Mouse (Mus musculus) kidney, embryonic 16.5 days (tissue): ENCODE data around the gene Smc1a. TPM values are rescaled to one million over a fixed set of nuclear protein-coding genes. Genes with fewer than 3 reads are reported as not detected.

Experiments
- ATAC-seq: fragments of 200-750 bp; cut with Nextera tagmentation; 2 replicates; pipeline ENCODE4 v1.8.0; 2017; ENCODE audit warnings: moderate TSS enrichment; ENCODE audit not compliant: low FRiP score, low TSS enrichment
- H3K27ac ChIP-seq: fragments of 300-500 bp; sonication (generic); 2 replicates; pipeline ENCODE4 v1.5.1; 2014; ENCODE audit warnings: low read length
- H3K27me3 ChIP-seq: fragments of 300-500 bp; sonication (generic); 2 replicates; pipeline ENCODE4 v1.6.1; 2014; ENCODE audit warnings: low read length, control low read depth, mixed read lengths; ENCODE audit not compliant: insufficient read depth
- H3K36me3 ChIP-seq: fragments of 300-500 bp; sonication (generic); 2 replicates; pipeline ENCODE4 v1.6.1; 2014; ENCODE audit warnings: low read length, control low read depth, mixed read lengths; ENCODE audit not compliant: insufficient read depth
- H3K4me1 ChIP-seq: fragments of 300-500 bp; sonication (generic); 2 replicates; pipeline ENCODE4 v1.6.1; 2014; ENCODE audit warnings: low read length, control low read depth, mixed read lengths; ENCODE audit not compliant: insufficient read depth
- H3K4me2 ChIP-seq: fragments of 300-500 bp; sonication (generic); replicated peaks from 2 replicates; pipeline ENCODE4 v1.6.1; 2014; ENCODE audit warnings: low read depth, low read length
- H3K4me3 ChIP-seq: fragments of 300-500 bp; sonication (generic); 2 replicates; pipeline ENCODE4 v1.5.1; 2014; ENCODE audit warnings: mild to moderate bottlenecking, low read length
- H3K9ac ChIP-seq: fragments of 300-500 bp; sonication (generic); replicated peaks from 2 replicates; pipeline ENCODE4 v1.6.1; 2014; ENCODE audit warnings: low read length
- H3K9me3 ChIP-seq: fragments of 300-500 bp; sonication (generic); 2 replicates; pipeline ENCODE4 v1.6.1; 2016; ENCODE audit warnings: low read length, control low read depth
- WGBS: fragments of 180-500 bp; shearing (Covaris S2); extraction: QIAGEN DNeasy Blood & Tissue Kit; methylation state at CpG from one replicate; pipeline ENCODE4 v1.1.7; 2014; 5-methylcytosine and 5-hydroxymethylcytosine counted together
- polyA plus RNA-seq: library from polyadenylated mRNA; unstranded; fragments of >200 nt; fragmentation: Nextera tagmentation; extraction: Ambion mirVana; gene quantifications from 2 replicates; pipeline ENCODE4 v1.2.1, GENCODE M21; 2015

Smc1a gene
- polyA plus RNA-seq: 109 and 123 TPM in 2 replicates

DNA sequence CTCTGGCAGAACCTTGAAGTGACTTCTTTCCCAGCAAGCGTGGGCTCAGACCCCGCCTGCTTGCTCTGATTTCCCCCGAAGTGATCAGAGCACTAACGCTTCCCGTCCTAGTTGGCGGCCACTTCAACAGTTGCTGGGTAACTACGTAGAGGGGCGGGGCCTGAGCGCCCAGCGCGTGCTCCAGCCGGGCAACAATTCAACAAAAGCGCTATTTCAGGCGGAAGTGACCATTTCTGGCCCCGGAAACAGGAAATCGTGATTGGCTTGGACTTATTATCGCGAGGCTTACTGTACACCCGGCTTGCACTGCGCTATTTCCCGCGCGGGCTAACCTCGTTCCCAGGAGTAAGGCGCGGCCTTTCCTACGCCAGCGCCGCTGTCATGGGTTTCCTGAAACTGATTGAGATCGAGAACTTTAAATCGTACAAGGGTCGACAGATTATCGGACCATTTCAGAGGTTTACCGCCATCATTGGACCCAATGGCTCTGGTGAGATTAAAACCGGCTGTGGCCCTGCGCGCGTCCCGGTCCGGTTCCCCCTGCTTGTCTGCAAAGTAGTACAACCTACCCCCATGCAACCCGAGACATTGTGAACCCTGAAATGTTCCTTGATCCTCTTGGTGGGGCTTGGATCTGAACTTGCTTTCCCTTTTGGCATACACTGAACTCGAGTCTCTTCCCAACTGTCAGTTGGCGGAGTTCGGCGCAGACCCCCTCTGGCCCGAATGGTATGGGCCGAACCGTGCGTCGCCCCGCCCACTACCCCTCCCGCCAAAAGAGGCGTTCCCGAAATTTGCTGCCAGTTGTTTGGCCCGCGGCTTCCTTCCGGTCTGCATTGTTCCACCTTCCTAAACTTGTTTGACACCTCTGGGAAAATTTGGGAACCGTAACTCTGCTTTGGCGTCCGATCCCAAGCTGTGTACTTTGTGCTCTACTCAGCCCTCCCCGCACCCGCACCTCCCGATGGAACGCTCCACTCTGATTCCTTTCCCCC lies at the start of gene Smc1a, which contains the start of gene Ribc1:
Smc1a (plus strand) TSS at position 278 of the 995 bp plus-strand sequence.
Ribc1 (minus strand) TSS at position 145 of the 995 bp plus-strand sequence.
- 0 out of 2 replicates have a peak, but pooled peaks cover 3% of the 10 kb centered on the region for H3K36me3 ChIP-seq
- H3K4me2 ChIP-seq: peak within 1 kb of the TSS; percentile 65
- H3K27me3 ChIP-seq: peaks cover 14% of the 10 kb centered on the region; the same call in 1 of the 2 replicates
- H3K9ac ChIP-seq: peak within 1 kb of the TSS; percentile 76
- H3K9me3 ChIP-seq: no peaks in the 10 kb centered on the region
- H3K4me3 ChIP-seq: peak within 1 kb of the TSS; percentile 65
- peak; percentile 99 for ATAC-seq
- peaks cover 7% of the 10 kb centered on the region; the same call in 1 of the 2 replicates for H3K4me1 ChIP-seq
- WGBS: 23% methylated on average over 64 of the region's 64 CpGs
- H3K27ac ChIP-seq: peak within 1 kb of the TSS; percentile 94

DNA sequence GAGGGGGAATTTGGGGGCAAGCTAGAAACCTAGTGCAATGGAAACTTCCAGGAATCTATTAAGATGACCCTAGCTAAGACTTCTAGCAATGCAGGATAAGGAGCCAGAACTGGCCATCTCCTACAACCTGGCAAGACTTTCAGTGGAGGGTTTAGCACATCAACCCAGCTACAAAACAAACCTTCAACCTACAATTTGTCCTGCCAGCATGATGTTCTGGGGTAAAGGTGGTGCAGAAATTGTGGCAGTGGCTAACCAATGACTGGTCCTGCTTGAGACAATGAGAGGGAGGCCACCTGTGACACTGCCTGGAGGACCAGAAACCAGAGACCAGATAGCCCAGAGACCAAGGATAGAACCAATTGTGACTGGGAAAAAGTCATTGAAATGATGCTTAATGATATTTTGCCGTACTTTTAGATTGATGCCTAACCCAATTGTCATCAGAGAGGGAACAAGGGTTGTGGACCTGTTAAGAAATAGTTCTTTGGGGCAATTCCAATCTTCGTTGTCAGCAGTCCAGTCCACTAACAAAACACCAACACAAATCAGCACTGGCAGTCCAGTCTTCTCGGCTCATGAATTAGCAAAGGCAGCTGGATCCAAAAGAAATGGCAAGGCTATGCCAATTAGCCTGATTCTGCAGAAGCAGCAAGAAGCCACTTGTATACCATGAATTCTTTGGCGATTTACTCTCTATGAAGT lies 17.1 kb upstream of the Smc1a start:
- WGBS: 68% methylated on average over 4 of the region's 4 CpGs
- no peak for ATAC-seq
- Histone ChIP-seq H3K36me3 (peaks cover 6% of the 10 kb centered on the region; the same call in 1 of the 2 replicates), H3K4me3 (no peak overlapping the region), H3K27ac (no peak overlapping the region), H3K9me3 (no peaks in the 10 kb centered on the region), H3K4me1 (no peaks in the 10 kb centered on the region), H3K4me2 (no peak overlapping the region), H3K27me3 (peaks cover 44% of the 10 kb centered on the region), H3K9ac (no peak overlapping the region)

DNA sequence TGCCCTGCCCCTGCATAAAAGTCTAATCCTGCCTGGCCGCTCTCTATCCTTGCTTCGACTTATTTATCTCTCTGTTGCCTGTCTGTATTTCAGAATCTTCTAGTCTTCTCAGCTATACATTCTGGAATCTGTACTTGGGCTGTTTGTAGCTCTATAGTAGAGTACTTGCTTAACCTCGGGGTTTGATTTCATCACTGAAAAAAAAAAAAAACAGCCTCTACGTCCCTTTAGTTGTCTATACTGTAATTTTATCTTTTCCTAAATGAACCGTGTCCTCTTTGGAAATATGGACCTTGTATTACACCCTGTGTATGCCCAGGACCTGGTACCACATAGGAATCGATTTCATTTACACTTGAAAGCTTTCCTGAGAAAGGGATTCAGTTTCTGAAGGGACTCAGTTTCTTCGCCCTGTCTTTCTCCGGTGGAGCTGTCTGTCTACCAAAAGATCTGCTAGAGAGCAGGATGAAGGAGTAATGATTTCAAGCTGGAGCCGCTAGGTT lies 15.0 kb upstream of the Smc1a start:
- H3K4me2 ChIP-seq: peak overlapping the region; percentile 65
- peak overlapping the region; percentile 58 for H3K4me3 ChIP-seq
- H3K27ac ChIP-seq: no peak overlapping the region
- peak overlapping the region; percentile 47 for H3K9ac ChIP-seq
- WGBS: 44% methylated on average over 9 of the region's 9 CpGs
- H3K9me3 ChIP-seq: no peaks in the 10 kb centered on the region
- no peaks in the 10 kb centered on the region for H3K4me1 ChIP-seq
- H3K27me3 ChIP-seq: peaks cover 44% of the 10 kb centered on the region
- no peak for ATAC-seq
- peaks cover 6% of the 10 kb centered on the region; the same call in 1 of the 2 replicates for H3K36me3 ChIP-seq

DNA sequence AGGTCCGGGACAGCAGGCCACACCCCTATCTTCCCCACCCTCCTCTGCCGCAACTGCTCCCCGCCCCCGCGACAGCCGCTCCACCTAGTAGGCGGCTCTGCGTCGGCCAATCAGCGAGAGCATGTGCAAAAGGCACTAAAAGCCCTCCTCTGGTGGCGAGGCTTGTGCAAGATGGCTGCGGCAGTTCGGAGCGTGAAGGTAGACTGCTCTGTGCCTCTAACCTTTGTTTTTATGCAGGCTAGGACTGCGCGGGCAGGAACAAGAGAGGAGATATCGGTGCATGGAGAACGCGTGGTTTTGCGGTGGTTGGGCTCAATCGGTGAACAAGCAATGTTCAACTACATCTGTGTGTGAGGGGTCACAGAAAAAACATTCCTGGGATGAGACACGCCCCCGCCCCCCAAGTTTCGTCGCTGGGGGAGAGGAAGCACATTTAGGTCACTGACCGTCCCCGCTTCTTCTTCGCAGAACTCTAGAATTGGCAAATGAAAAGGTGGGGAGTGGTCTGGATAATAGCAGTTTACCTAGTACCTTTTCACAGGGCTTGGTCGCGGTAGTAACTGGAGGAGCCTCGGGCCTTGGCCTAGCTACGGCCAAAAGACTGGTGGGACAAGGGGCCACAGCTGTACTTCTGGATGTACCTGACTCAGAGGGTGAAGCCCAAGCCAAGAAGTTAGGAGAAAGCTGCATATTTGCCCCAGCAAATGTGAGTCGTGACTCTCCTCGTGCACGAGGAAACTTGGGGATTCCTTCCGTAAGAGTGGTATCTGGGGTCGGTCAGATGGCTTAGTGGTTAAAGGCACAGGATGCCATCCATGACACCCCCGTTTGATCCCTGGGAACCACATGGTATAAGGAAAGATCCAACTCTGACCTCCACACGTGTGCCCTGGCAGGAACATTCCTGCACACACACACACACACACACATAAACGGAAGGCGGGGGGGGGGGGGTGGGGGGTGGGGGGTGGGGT lies 14.2 kb upstream of the Smc1a start, which contains the start of gene Hsd17b10:
Hsd17b10 (plus strand) TSS at position 109 of the 974 bp plus-strand sequence.
- WGBS: 22% methylated on average over 38 of the region's 41 CpGs
- Histone ChIP-seq H3K9me3 (no peaks in the 10 kb centered on the region), H3K27ac (peak within 1 kb of the TSS; percentile 66), H3K9ac (peak within 1 kb of the TSS; percentile 47), H3K4me2 (peak within 1 kb of the TSS; percentile 65), H3K4me3 (peak within 1 kb of the TSS; percentile 58), H3K27me3 (peaks cover 46% of the 10 kb centered on the region), H3K4me1 (no peaks in the 10 kb centered on the region), H3K36me3 (peaks cover 6% of the 10 kb centered on the region; the same call in 1 of the 2 replicates)
- peak; percentile 98 for ATAC-seq

DNA sequence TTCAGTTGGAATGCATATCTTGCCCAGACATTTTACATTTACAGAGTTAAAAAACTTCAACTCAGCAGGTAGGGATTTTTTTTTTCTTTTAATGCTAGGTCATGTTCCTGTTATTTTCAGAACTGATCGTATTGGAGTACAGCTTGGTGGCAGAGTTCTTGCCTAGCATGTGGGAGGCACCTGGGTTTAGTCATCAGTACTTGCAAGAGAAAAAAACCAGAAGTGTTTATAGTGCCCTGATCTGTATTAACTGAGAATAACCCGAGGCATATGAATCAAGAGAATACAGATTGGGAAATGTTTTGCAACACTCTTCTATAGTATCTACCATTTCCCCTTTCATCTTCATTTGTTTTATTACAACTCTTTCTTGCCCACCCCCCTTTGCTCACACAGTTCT lies 13.4 kb upstream of the Smc1a start:
- ATAC-seq: no peak
- Histone ChIP-seq H3K4me2 (peak overlapping the region; percentile 65), H3K9ac (no peak overlapping the region), H3K36me3 (peaks cover 6% of the 10 kb centered on the region; the same call in 1 of the 2 replicates), H3K27ac (no peak overlapping the region), H3K27me3 (peaks cover 48% of the 10 kb centered on the region), H3K4me3 (peak overlapping the region; percentile 22; the same call in 1 of the 2 replicates), H3K4me1 (no peaks in the 10 kb centered on the region), H3K9me3 (no peaks in the 10 kb centered on the region)
- 68% methylated on average over 2 of the region's 2 CpGs for WGBS

DNA sequence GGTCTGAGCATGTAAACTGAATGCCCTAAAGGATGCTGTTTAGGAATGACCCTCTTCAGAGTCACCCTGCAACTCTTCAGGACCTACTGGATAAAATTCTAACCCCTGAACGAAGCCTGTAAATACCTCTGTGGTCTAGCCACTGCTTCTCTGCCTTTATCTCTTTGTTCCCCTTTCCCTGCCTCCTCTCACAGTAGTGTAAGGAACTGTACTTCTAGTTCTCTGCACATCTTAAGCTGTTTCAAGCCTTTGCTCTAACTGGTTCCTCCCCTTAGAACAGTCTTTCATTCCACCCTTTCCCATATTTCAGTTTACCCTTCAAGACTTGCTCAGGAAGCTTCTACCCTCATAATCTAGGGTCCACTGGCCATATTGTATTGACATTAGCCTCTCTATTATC lies 8.4 kb upstream of the Smc1a start:
- H3K9me3 ChIP-seq: no peaks in the 10 kb centered on the region
- peaks cover 6% of the 10 kb centered on the region; the same call in 1 of the 2 replicates for H3K36me3 ChIP-seq
- H3K9ac ChIP-seq: no peak overlapping the region
- H3K4me3 ChIP-seq: no peak overlapping the region
- peaks cover 41% of the 10 kb centered on the region for H3K27me3 ChIP-seq
- no peaks in the 10 kb centered on the region for H3K4me1 ChIP-seq
- no peak overlapping the region for H3K4me2 ChIP-seq
- no peak overlapping the region for H3K27ac ChIP-seq
- ATAC-seq: no peak
- 85% methylated on average over 1 of the region's 1 CpGs for WGBS

DNA sequence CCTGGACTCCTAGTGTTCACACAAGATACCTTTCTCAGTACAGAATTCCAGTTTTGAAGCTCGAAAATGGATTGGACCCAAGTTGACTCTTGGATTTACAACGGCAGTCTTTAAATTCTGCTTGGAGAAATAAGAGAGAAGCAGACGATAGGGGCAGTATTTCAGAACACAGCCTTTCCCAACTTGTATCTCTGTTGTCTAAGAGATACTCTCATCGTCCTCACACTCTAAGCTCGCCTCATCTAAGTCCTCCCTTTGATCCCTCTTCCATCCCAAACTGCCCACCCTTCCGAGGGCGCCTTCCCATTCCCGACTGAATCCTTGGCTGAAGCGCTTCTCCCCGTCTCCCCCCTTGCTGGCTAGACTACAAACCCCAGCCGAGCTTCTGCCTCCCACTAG lies 477 bp upstream of the Smc1a start:
- WGBS: 27% methylated on average over 11 of the region's 11 CpGs
- peak overlapping the region; percentile 65 for H3K4me3 ChIP-seq
- H3K4me2 ChIP-seq: peak overlapping the region; percentile 54
- peaks cover 14% of the 10 kb centered on the region; the same call in 1 of the 2 replicates for H3K27me3 ChIP-seq
- no peak; the same call in 1 of the 2 replicates for ATAC-seq
- H3K9me3 ChIP-seq: no peaks in the 10 kb centered on the region
- H3K36me3 ChIP-seq: 0 out of 2 replicates have a peak, but pooled peaks cover 3% of the 10 kb centered on the region
- H3K4me1 ChIP-seq: peaks cover 7% of the 10 kb centered on the region; the same call in 1 of the 2 replicates
- peak overlapping the region; percentile 76 for H3K9ac ChIP-seq
- peak overlapping the region; percentile 93 for H3K27ac ChIP-seq

DNA sequence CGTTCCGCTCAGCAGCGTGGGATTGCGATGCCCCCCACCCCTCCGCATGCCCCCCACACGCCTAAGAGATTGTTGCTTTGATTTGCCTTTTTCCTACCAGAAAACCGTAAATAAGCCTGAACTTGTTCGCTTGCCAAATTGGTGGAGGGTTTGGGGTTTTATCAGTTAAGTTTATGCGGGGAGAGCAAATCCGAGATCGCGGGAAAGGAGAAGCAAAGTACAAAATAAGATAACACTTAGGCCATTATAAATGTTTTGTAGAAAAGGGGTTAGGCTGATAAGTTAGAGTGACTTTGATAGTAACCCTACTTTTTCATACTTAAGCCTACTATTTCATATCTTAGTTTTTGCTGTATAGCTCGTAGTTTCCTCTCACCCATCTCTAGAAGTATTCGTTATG lies 958 bp downstream of the Smc1a start:
- 32% methylated on average over 14 of the region's 14 CpGs for WGBS
- Histone ChIP-seq H3K27ac (peak overlapping the region; percentile 94; the same call in 1 of the 2 replicates), H3K4me2 (peak overlapping the region; percentile 65), H3K27me3 (peaks cover 12% of the 10 kb centered on the region; the same call in 1 of the 2 replicates), H3K4me1 (peaks cover 7% of the 10 kb centered on the region; the same call in 1 of the 2 replicates), H3K9me3 (no peaks in the 10 kb centered on the region), H3K9ac (peak overlapping the region; percentile 72), H3K4me3 (peak overlapping the region; percentile 65), H3K36me3 (0 out of 2 replicates have a peak, but pooled peaks cover 3% of the 10 kb centered on the region)
- no peak for ATAC-seq
